Mouse (Mus musculus) liver, adult 2 months (tissue): ENCODE results near the gene Timm13. TPM values are rescaled to one million over a fixed set of nuclear protein-coding genes. Genes with fewer than 3 reads are reported as not detected.

Source experiments
- DNase-seq: peaks from one replicate; pipeline ENCODE4 v3.0.0-alpha.2; 2011; ENCODE audit warnings: low read depth, low spot score; ENCODE audit errors: extremely low read depth
- H3K27ac ChIP-seq: fragments of 200-500 bp; replicated peaks from 2 replicates; pipeline ENCODE4 v1.5.1; 2012; ENCODE audit warnings: low read depth, mild to moderate bottlenecking, control low read depth, inconsistent platforms, low read length; ENCODE audit not compliant: insufficient read depth
- H3K27me3 ChIP-seq: fragments of 200-500 bp; 2 replicates; pipeline ENCODE4 v1.6.1; 2012; ENCODE audit warnings: mild to moderate bottlenecking, moderate library complexity, low read length, inconsistent platforms; ENCODE audit not compliant: control insufficient read depth, insufficient read depth
- H3K36me3 ChIP-seq: fragments of 200-500 bp; 2 replicates; pipeline ENCODE4 v1.6.1; 2012; ENCODE audit warnings: low read length, inconsistent platforms; ENCODE audit not compliant: control insufficient read depth, insufficient read depth
- H3K4me1 ChIP-seq: fragments of 200-500 bp; 2 replicates; pipeline ENCODE4 v1.6.1; 2011; ENCODE audit warnings: low read length; ENCODE audit not compliant: control insufficient read depth, insufficient read depth
- H3K4me3 ChIP-seq: fragments of 200-500 bp; 2 replicates; pipeline ENCODE4 v1.5.1; 2011; ENCODE audit warnings: low read depth, mild to moderate bottlenecking, control low read depth, low read length, moderate library complexity; ENCODE audit not compliant: insufficient read depth
- H3K79me2 ChIP-seq: fragments of 200-500 bp; 2 replicates; pipeline ENCODE4 v1.6.1; 2012; ENCODE audit warnings: inconsistent platforms, mild to moderate bottlenecking, low read length, moderate library complexity; ENCODE audit not compliant: control insufficient read depth, insufficient read depth
- H3K9ac ChIP-seq: fragments of 200-500 bp; 2 replicates; pipeline ENCODE4 v1.6.1; 2012; ENCODE audit warnings: low read depth, mild to moderate bottlenecking, control low read depth, inconsistent platforms, low read length
- CTCF ChIP-seq: fragments of 200-500 bp; IDR thresholded peaks from 2 replicates; pipeline ENCODE4 v1.5.1; 2011; ENCODE audit warnings: low read depth, low read length, control low read depth
- POLR2A ChIP-seq: fragments of 200-500 bp; IDR thresholded peaks from 2 replicates; pipeline ENCODE4 v1.6.1; 2011; ENCODE audit warnings: low read length, control low read depth; ENCODE audit not compliant: insufficient read depth; ENCODE audit errors: extremely low read depth
- WGBS: fragments of 180-500 bp; shearing (Covaris S2); methylation state at CpG from one replicate; pipeline ENCODE4 v1.1.7; 2018; 5-methylcytosine and 5-hydroxymethylcytosine counted together
- polyA plus RNA-seq: library from polyadenylated mRNA; depleted of rRNA; stranded (reverse); fragments of >200 nt; gene quantifications from 2 replicates; pipeline ENCODE4 v1.2.3, GENCODE M21; 2012
- total RNA-seq: library from RNA; depleted of rRNA; stranded (reverse); fragments of >200 nt; gene quantifications from 2 replicates; pipeline ENCODE4 v1.2.3, GENCODE M21; 2014

Gene Timm13
- total and polyA plus RNA-seq, 2 experiments, result 79.9 to 388 TPM

GRCm38 (mm10) chr10:80887181-80887580 lies 13.6 kb downstream of the Timm13 start:
- H3K79me2 ChIP-seq, result no peaks in the 10 kb centered on the region
- no peaks in the 10 kb centered on the region for H3K36me3 ChIP-seq
- H3K4me3 ChIP-seq, result no peak overlapping the region
- no peak overlapping the region for H3K27ac ChIP-seq
- H3K4me1 ChIP-seq, result no peaks in the 10 kb centered on the region
- peaks cover 3% of the 10 kb centered on the region; the same call in 1 of the 2 replicates for H3K27me3 ChIP-seq
- no peak overlapping the region for H3K9ac ChIP-seq
- 24% methylated on average over 11 of the region's 11 CpGs for WGBS
- TF ChIP-seq POLR2A (no peak), CTCF (no peak)
- DNase-seq, result peak; percentile 71

- no peaks in the 10 kb centered on the region for H3K4me1 ChIP-seq
- H3K79me2 ChIP-seq, result no peaks in the 10 kb centered on the region
- no peaks in the 10 kb centered on the region for H3K36me3 ChIP-seq
- WGBS, result 34% methylated on average over 10 of the region's 10 CpGs
- DNase-seq, result peak; percentile 37
- TF ChIP-seq CTCF (peak; percentile 93), POLR2A (no peak)
- H3K9ac ChIP-seq, result no peak overlapping the region
- H3K27me3 ChIP-seq, result no peaks in the 10 kb centered on the region
- H3K4me3 ChIP-seq, result no peak overlapping the region
- no peak overlapping the region for H3K27ac ChIP-seq
These were observed 19.5 kb downstream of the Timm13 start for GRCm38 (mm10) chr10:80881301-80881700.

GRCm38 (mm10) chr10:80880901-80881300 lies 19.9 kb downstream of the Timm13 start:
- H3K4me3 ChIP-seq, result no peak overlapping the region
- DNase-seq, result no peak
- no peak overlapping the region for H3K27ac ChIP-seq
- H3K9ac ChIP-seq, result no peak overlapping the region
- no peaks in the 10 kb centered on the region for H3K36me3 ChIP-seq
- H3K79me2 ChIP-seq, result no peaks in the 10 kb centered on the region
- 75% methylated on average over 2 of the region's 2 CpGs for WGBS
- no peaks in the 10 kb centered on the region for H3K4me1 ChIP-seq
- H3K27me3 ChIP-seq, result no peaks in the 10 kb centered on the region
- TF ChIP-seq POLR2A, result no peak
- peak; percentile 7; the same call in 1 of the 2 replicates for TF ChIP-seq CTCF

GRCm38 (mm10) chr10:80880131-80880641 lies 20.6 kb downstream of the Timm13 start:
- Histone ChIP-seq H3K9ac (no peak overlapping the region), H3K27ac (no peak overlapping the region), H3K27me3 (no peaks in the 10 kb centered on the region), H3K79me2 (no peaks in the 10 kb centered on the region), H3K4me3 (no peak overlapping the region), H3K36me3 (no peaks in the 10 kb centered on the region), H3K4me1 (no peaks in the 10 kb centered on the region)
- peak; percentile 45 for DNase-seq
- peak; percentile 97 for TF ChIP-seq CTCF
- no peak for TF ChIP-seq POLR2A
- 15% methylated on average over 5 of the region's 5 CpGs for WGBS

- no peaks in the 10 kb centered on the region for H3K4me1 ChIP-seq
- no peaks in the 10 kb centered on the region for H3K79me2 ChIP-seq
- TF ChIP-seq CTCF (no peak), POLR2A (no peak)
- WGBS, result 39% methylated on average over 3 of the region's 3 CpGs
- H3K27me3 ChIP-seq, result no peaks in the 10 kb centered on the region
- no peak overlapping the region for H3K27ac ChIP-seq
- no peak for DNase-seq
- no peaks in the 10 kb centered on the region for H3K36me3 ChIP-seq
- H3K4me3 ChIP-seq, result no peak overlapping the region
- H3K9ac ChIP-seq, result no peak overlapping the region
These were observed 24.2 kb downstream of the Timm13 start for GRCm38 (mm10) chr10:80876594-80876993.

- Histone ChIP-seq H3K79me2 (no peaks in the 10 kb centered on the region), H3K36me3 (no peaks in the 10 kb centered on the region), H3K9ac (no peak overlapping the region), H3K27ac (no peak overlapping the region), H3K4me3 (no peak overlapping the region), H3K4me1 (no peaks in the 10 kb centered on the region), H3K27me3 (no peaks in the 10 kb centered on the region)
- WGBS, result 25% methylated on average over 5 of the region's 5 CpGs
- TF ChIP-seq POLR2A (no peak), CTCF (peak; percentile 74)
- DNase-seq, result peak; percentile 53
These were observed 24.7 kb downstream of the Timm13 start for GRCm38 (mm10) chr10:80876028-80876427.
